Mouse (Mus musculus): Measurements from ENCODE around the gene Slc39a11. TPM values are rescaled to one million over a fixed set of nuclear protein-coding genes. Genes with fewer than 3 reads are reported as not detected.

The Slc39a11 gene
- polyA plus RNA-seq, 1 experiment from 2014 or later: 15.1 TPM

DNA sequence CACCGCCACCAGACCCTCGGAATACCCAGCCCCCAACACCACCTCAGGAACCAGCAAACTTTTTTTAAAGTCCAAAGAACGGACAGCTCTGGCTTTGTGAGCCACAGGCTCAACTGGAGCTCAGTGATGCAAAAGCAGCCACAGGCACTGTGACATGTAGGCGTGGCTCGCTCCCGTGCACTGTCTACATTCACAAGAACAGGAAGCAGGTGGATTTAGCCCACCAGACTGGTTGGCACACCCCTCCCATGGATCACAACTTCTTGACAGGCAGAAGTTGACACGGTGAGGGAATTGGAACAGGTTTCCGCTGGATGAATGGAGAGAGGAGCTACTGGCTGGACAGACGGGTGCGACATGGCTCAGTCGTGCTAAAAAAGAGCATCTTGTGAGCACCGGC lies 93.7 kb downstream of the Slc39a11 start:
- H3K4me2 ChIP-seq (replicated peaks; ENCODE audit: low read depth, low read length): no peak overlapping the region
- no peaks in the 10 kb centered on the region for H3K4me1 ChIP-seq (ENCODE audit: insufficient read depth, low read depth, low read length)
- H3K9ac ChIP-seq (replicated peaks; ENCODE audit: low read depth): no peak overlapping the region
- H3K4me3 ChIP-seq (ENCODE audit: low read depth, low read length): no peak overlapping the region
- TF ChIP-seq EP300 (IDR thresholded peaks at IDR 0.05) (no peak), CTCF (IDR thresholded peaks at IDR 0.05) (no peak)
- no peaks in the 10 kb centered on the region for H3K27me3 ChIP-seq (replicated peaks; ENCODE audit: insufficient read depth, low read length)
- H3K9me3 ChIP-seq (ENCODE audit: low read length): no peaks in the 10 kb centered on the region
- DNase-seq (ENCODE audit: low spot score) (no peak), ATAC-seq (no peak)
- H3K27ac ChIP-seq (ENCODE audit: low read length): no peak overlapping the region
- 74% methylated on average over 12 of the region's 12 CpGs for WGBS
- H3K36me3 ChIP-seq (ENCODE audit: insufficient read depth, low read length): no peaks in the 10 kb centered on the region

DNA sequence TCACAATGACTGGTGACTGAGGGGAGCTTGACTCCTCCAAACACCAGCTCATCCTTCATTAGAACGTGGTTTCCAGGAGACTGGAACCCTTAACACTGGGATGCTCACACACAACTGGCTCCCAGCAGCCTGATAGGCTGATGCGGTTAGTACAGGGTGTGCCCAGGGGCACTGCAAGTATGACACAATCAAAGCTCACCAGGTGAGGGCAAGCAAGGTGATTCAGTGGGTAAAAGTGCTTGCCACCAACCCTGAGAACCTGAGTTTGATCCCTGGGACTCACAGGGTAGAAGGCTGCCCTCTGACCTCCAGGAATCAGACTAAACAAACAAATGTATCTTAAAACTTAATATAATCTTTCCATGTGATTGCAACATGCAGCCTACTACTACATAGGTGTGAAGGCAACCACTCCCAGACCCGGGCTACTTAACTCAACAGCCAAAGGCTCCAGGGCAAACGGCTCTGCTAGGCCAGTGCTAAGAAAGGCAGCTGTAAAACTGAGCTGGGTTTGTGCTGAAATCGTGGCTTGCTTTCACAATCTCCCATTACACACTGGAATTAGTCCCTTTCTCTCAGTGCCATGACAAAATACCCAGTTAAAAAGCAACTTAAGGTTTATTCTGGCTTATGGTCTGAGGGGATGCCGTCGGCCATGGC lies 95.0 kb downstream of the Slc39a11 start:
- Histone ChIP-seq H3K4me2 (replicated peaks; ENCODE audit: low read depth, low read length) (no peak overlapping the region), H3K4me1 (ENCODE audit: insufficient read depth, low read depth, low read length) (no peaks in the 10 kb centered on the region), H3K9ac (replicated peaks; ENCODE audit: low read depth) (no peak overlapping the region), H3K4me3 (ENCODE audit: low read depth, low read length) (no peak overlapping the region), H3K36me3 (ENCODE audit: insufficient read depth, low read length) (no peaks in the 10 kb centered on the region), H3K9me3 (ENCODE audit: low read length) (no peaks in the 10 kb centered on the region), H3K27ac (ENCODE audit: low read length) (no peak overlapping the region), H3K27me3 (replicated peaks; ENCODE audit: insufficient read depth, low read length) (no peaks in the 10 kb centered on the region)
- no peak for ATAC-seq
- DNase-seq (ENCODE audit: low spot score): no peak
- 74% methylated on average over 7 of the region's 7 CpGs for WGBS
- TF ChIP-seq CTCF (IDR thresholded peaks at IDR 0.05) (no peak), EP300 (IDR thresholded peaks at IDR 0.05) (no peak)

DNA sequence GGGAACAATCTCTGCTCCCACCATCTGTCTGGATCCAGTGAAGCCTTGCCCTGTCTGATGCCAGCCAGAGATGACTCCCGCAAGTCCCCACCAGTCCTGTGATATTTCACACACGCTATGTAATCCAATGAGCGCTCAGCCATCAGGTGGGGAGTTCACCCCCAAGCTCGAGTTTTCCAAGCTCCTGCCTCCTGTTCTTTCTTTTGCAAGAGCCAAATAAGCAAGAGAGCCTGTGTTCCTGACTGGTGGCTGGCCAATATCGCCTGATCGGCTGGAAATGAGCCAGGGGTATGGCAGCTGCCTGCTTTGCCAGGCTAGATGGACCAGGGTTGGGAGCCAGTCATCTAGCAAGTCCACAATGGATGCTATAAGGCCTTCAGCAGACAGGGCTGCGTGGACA lies 95.7 kb downstream of the Slc39a11 start:
- Histone ChIP-seq H3K36me3 (ENCODE audit: insufficient read depth, low read length) (no peaks in the 10 kb centered on the region), H3K9me3 (ENCODE audit: low read length) (no peaks in the 10 kb centered on the region), H3K4me2 (replicated peaks; ENCODE audit: low read depth, low read length) (no peak overlapping the region), H3K4me3 (ENCODE audit: low read depth, low read length) (no peak overlapping the region), H3K27me3 (replicated peaks; ENCODE audit: insufficient read depth, low read length) (no peaks in the 10 kb centered on the region), H3K9ac (replicated peaks; ENCODE audit: low read depth) (no peak overlapping the region), H3K4me1 (ENCODE audit: insufficient read depth, low read depth, low read length) (no peaks in the 10 kb centered on the region), H3K27ac (ENCODE audit: low read length) (no peak overlapping the region)
- DNase-seq (ENCODE audit: low spot score) (no peak), ATAC-seq (no peak)
- 85% methylated on average over 7 of the region's 7 CpGs for WGBS
- TF ChIP-seq EP300 (IDR thresholded peaks at IDR 0.05): no peak
- no peak for TF ChIP-seq CTCF (IDR thresholded peaks at IDR 0.05)

DNA sequence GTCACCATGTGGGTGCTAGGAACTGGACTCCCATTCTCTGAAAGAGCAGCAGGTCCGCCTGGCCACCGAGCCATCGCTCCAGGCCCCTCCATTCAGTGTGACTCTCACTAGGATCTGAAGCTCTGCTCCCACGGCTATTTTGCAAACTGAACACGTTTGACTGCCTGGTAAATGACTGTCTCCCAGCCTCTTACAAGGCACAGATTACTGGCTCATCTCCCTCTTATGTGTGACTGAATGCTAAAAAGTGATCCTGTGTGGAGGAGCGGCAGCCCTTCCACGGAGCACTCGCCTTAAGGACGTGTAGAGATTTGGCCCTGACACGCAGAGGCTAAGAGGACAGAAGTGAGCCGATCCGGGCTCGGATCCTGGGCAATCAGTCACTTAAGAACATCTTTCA lies 96.3 kb downstream of the Slc39a11 start:
- no peak overlapping the region for H3K27ac ChIP-seq (ENCODE audit: low read length)
- TF ChIP-seq EP300 (IDR thresholded peaks at IDR 0.05): no peak
- no peak for TF ChIP-seq CTCF (IDR thresholded peaks at IDR 0.05)
- no peak overlapping the region for H3K4me2 ChIP-seq (replicated peaks; ENCODE audit: low read depth, low read length)
- 86% methylated on average over 13 of the region's 13 CpGs for WGBS
- no peaks in the 10 kb centered on the region for H3K36me3 ChIP-seq (ENCODE audit: insufficient read depth, low read length)
- H3K9me3 ChIP-seq (ENCODE audit: low read length): no peaks in the 10 kb centered on the region
- no peak overlapping the region for H3K4me3 ChIP-seq (ENCODE audit: low read depth, low read length)
- H3K9ac ChIP-seq (replicated peaks; ENCODE audit: low read depth): no peak overlapping the region
- H3K4me1 ChIP-seq (ENCODE audit: insufficient read depth, low read depth, low read length): no peaks in the 10 kb centered on the region
- no peaks in the 10 kb centered on the region for H3K27me3 ChIP-seq (replicated peaks; ENCODE audit: insufficient read depth, low read length)
- ATAC-seq (no peak), DNase-seq (ENCODE audit: low spot score) (no peak)

DNA sequence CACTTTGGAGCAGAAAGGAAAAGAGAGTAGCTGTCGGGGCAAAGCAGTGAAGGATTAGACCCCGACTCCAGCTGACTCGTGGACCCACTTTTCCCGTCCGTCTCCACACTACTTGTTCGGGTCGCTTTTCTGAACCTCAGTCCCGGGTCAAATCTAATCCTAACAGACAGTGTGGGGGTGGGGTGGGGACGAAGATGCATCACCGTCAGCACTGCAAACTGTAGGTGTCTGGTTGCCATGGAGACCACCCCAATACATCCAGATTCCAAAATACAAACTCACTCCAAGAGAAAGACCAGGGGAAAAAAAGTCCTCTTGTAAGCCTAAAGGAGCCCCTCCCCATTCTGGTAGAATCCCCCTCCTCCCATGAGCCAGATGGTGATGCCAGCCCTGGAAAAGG lies 97.3 kb downstream of the Slc39a11 start:
- Histone ChIP-seq H3K36me3 (ENCODE audit: insufficient read depth, low read length) (no peaks in the 10 kb centered on the region), H3K9me3 (ENCODE audit: low read length) (no peaks in the 10 kb centered on the region), H3K4me1 (ENCODE audit: insufficient read depth, low read depth, low read length) (no peaks in the 10 kb centered on the region), H3K4me2 (replicated peaks; ENCODE audit: low read depth, low read length) (no peak overlapping the region), H3K4me3 (ENCODE audit: low read depth, low read length) (no peak overlapping the region), H3K9ac (replicated peaks; ENCODE audit: low read depth) (no peak overlapping the region), H3K27me3 (replicated peaks; ENCODE audit: insufficient read depth, low read length) (no peaks in the 10 kb centered on the region), H3K27ac (ENCODE audit: low read length) (no peak overlapping the region)
- TF ChIP-seq EP300 (IDR thresholded peaks at IDR 0.05): no peak
- TF ChIP-seq CTCF (IDR thresholded peaks at IDR 0.05): no peak
- ATAC-seq (no peak), DNase-seq (ENCODE audit: low spot score) (no peak)
- WGBS: 54% methylated on average over 10 of the region's 10 CpGs

GRCm38 (mm10) chr11:113546217-113546877 lies 103.5 kb downstream of the Slc39a11 start:
- no peak for TF ChIP-seq CTCF (IDR thresholded peaks at IDR 0.05)
- ATAC-seq (no peak), DNase-seq (ENCODE audit: low spot score) (no peak)
- Histone ChIP-seq H3K36me3 (ENCODE audit: insufficient read depth, low read length) (no peaks in the 10 kb centered on the region), H3K27me3 (replicated peaks; ENCODE audit: insufficient read depth, low read length) (no peaks in the 10 kb centered on the region), H3K9me3 (ENCODE audit: low read length) (no peaks in the 10 kb centered on the region), H3K4me1 (ENCODE audit: insufficient read depth, low read depth, low read length) (no peaks in the 10 kb centered on the region), H3K4me2 (replicated peaks; ENCODE audit: low read depth, low read length) (no peak overlapping the region), H3K9ac (replicated peaks; ENCODE audit: low read depth) (no peak overlapping the region), H3K27ac (ENCODE audit: low read length) (no peak overlapping the region), H3K4me3 (ENCODE audit: low read depth, low read length) (no peak overlapping the region)
- 67% methylated on average over 11 of the region's 11 CpGs for WGBS

Data from lung, postnatal 0 days (tissue).